Mouse (Mus musculus): Measurements from ENCODE around the gene Otog. TPM values are rescaled to one million over a fixed set of nuclear protein-coding genes. Genes with fewer than 3 reads are reported as not detected.

Otog gene
- under 1 TPM; 0.07 to 0.10 TPM for total RNA-seq (2021)

- intact Hi-C loops (cut with DNase I), result no loop called here
- no peak for DNase-seq (ENCODE audit: low spot score in 2 of 2)
Measured at GRCm38 (mm10) chr7:46240696-46241095, at the start of gene Otog. TSS of gene Otog (plus strand) at chr7:46240987.

DNA sequence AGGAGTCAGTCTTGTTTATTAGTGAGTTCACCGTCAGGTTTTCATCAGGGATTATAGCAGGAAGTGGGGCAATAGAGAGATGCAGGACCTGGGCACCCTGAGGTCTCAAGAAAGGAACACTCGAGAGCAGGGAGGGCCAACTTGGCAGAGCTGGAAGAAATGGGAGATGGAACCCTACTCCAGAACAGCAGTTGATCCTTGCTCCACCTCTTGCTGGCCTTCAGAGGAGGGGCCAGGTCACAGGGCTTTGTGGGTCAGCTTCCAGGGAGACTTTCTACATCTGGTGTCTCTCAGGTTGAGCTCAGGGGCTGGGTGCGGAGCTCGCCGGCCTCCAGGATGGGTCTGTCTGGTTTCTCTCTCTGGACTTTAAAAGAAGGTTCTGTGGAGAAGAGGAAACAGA lies 45.4 kb upstream of the Otog start:
- intact Hi-C loops (cut with DNase I), result no loop called here
- DNase-seq (ENCODE audit: low spot score in 2 of 2), result no peak

GRCm38 (mm10) chr7:46200021-46200420 lies 40.8 kb upstream of the Otog start:
- intact Hi-C loops (cut with DNase I), result no loop called here
- DNase-seq (ENCODE audit: low spot score in 2 of 2), result no peak

- no peak for DNase-seq (ENCODE audit: low spot score in 2 of 2)
- intact Hi-C loops (cut with DNase I), result no loop called here
Measured at GRCm38 (mm10) chr7:46201649-46202048, 39.1 kb upstream of the Otog start.

DNA sequence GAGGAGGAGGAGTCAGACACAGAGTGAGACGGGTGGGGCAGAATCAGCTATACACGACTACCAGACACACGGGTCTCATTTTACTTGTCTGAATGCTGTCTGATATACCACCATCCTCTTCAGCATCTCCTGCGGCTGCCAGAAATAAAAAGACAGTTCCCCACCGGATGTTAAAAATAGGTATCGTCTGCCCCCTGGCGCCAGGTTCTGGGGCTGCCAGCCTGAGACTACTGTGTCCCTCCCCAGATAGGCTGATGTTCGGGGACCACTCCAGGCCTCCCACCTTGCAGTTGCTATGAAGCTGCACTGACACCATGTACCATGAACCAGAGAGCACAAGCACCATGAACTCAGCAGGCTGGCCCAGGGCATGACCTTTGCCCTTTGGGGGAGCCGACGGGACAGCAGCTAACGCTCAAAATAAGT lies 36.7 kb upstream of the Otog start:
- peak; percentile 29 to 41 for DNase-seq (ENCODE audit: low spot score in 2 of 2)

GRCm38 (mm10) chr7:46204775-46205174 lies 36.0 kb upstream of the Otog start:
- intact Hi-C loops (cut with DNase I), result loop anchor here (1.0 kb wide), 1 partner anchor 108 kb away; no protein-coding TSS in a partner anchor
- DNase-seq (ENCODE audit: low spot score in 2 of 2), result no peak

More for the DNA sequence above, 36.7 kb upstream of the Otog start:
- intact Hi-C loops (cut with DNase I), result loop anchor here (1.0 kb wide), 1 partner anchor 108 kb away; no protein-coding TSS in a partner anchor

GRCm38 (mm10) chr7:46208131-46208530 lies 32.7 kb upstream of the Otog start:
- no peak for DNase-seq (ENCODE audit: low spot score in 2 of 2)
- intact Hi-C loops (cut with DNase I), result no loop called here

- no peak for DNase-seq (ENCODE audit: low spot score in 2 of 2)
- intact Hi-C loops (cut with DNase I), result no loop called here
Measured at GRCm38 (mm10) chr7:46210276-46210675, 30.5 kb upstream of the Otog start.

DNA sequence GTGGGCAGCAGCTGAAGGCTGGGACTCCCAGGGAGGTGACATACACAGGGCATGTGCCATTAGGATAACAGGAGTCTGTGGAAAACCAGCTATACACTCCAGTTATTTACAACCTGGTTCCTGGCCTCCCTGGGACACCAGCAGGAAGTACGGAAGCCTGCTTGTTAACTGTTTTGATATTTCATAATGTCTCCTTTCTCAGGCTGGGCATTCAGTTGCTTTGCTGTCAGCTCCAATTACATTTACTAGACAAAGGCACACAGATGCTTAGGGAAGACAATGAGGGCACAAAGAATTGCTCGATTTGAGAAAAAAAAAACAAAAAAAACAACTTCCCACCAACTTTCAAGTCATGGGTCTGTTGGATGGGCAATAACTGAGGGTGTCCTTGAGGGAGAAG lies 24.3 kb upstream of the Otog start:
- DNase-seq (ENCODE audit: low spot score in 2 of 2), result no peak
- intact Hi-C loops (cut with DNase I), result no loop called here

GRCm38 (mm10) chr7:46218415-46218814 lies 22.4 kb upstream of the Otog start:
- DNase-seq (ENCODE audit: low spot score in 2 of 2), result no peak
- intact Hi-C loops (cut with DNase I), result no loop called here

DNA sequence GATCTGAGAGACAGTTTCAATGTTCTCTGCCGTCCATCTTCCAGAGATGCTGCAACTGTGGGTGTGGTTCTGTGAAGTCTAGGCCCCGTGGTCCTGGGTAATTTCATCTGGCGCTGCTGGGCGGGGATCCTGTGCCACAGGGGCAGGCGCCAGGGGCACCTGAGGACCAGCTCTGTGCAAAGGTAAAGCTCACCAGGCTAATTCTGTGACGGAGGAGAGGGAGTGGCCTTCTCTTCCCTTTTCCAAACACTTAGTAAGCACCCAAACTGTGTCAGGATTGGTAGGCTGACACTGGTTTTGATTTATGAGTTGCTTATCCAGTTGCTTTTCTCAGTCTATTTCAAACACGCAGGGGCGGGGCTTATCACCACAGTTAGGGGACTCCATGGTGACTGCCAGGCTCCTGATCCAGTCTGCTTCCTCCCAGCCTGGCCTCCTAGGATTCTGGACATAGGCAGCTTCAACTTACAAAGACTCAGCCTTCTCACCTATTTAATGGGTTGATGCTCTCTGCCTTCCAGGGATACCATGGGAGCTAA lies 20.1 kb upstream of the Otog start:
- intact Hi-C loops (cut with DNase I), result no loop called here
- DNase-seq (ENCODE audit: low spot score in 2 of 2), result no peak

GRCm38 (mm10) chr7:46226253-46226652 lies 14.5 kb upstream of the Otog start:
- peak; percentile 40 to 54 for DNase-seq (ENCODE audit: low spot score in 2 of 2)
- intact Hi-C loops (cut with DNase I), result loop anchor here (2.0 kb wide), 1 partner anchor 131 kb away; no protein-coding TSS in a partner anchor

DNA sequence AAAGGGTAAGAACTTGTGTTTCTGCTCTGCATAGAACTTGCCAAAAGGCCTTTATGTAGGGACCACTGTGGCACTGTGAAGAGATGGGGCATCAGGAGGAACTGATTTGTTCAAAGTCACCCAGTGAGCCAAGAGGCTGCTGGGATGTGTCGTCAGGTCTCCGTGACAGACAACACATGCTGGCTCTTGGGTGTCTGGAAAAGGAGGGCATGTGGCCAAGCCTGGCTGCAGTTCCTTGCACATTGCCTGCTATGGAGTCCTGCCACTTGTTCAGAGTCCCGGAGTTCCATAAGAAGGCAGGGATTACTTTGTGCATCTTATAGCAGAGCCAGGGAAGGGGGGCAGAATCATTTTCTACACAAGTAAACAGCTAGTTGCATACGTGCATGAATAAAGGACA lies 13.9 kb upstream of the Otog start:
- DNase-seq (ENCODE audit: low spot score in 2 of 2), result peak in 1 of 2 experiments; percentile 22
- intact Hi-C loops (cut with DNase I), result loop anchor here (2.0 kb wide), 1 partner anchor 132 kb away; no protein-coding TSS in a partner anchor

- no peak for DNase-seq (ENCODE audit: low spot score in 2 of 2)
- intact Hi-C loops (cut with DNase I), result no loop called here
Measured at GRCm38 (mm10) chr7:46235948-46236347, 4.8 kb upstream of the Otog start.

- intact Hi-C loops (cut with DNase I), result no loop called here
- DNase-seq (ENCODE audit: low spot score in 2 of 2), result no peak
Measured at GRCm38 (mm10) chr7:46236363-46236762, 4.4 kb upstream of the Otog start.

GRCm38 (mm10) chr7:46237192-46237591 lies 3.6 kb upstream of the Otog start:
- intact Hi-C loops (cut with DNase I), result no loop called here
- DNase-seq (ENCODE audit: low spot score in 2 of 2), result no peak

DNA sequence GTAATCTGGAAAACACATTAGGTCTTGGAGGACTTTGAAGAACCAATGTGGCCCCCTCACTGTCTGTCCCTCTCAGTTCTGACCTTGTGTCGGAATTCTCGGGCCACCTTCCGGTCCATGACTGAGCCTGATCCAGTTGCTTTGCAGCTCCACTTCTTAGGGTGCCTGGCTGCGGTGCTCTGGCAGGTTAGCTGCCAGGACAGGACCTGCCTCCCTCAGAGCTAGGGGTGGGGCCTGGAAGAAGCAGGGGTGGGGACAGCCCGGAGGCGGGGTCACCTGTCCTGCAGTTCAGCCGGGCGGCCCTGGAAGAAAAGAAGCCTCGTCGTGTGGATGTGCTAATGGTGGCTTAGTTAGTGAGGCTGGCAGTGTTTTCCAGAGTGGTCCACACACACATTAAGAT lies 2.4 kb upstream of the Otog start, which contains the start of gene Ush1c:
Gene Ush1c (minus strand): TSS at position 158 of the 400 bp plus-strand sequence.
- no peak for DNase-seq (ENCODE audit: low spot score in 2 of 2)

DNA sequence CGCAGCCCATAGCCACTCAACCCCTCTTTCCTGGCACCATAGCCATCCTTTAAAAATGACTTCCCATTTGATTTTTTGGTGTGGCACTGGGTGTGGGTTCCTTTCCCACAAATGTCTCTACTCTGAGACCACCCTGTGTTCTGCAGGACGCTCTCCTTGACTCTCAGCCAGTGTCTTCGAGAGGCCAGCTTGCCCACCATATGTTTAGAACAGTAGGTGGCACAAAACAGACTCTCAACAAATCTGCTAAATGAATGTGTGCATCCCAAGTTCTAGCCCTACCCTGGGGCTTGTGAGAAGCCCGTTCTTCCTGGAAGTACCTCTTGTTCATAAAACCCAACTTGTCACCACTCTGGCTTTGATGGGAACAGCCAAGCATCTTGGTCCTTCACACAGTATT lies 696 bp upstream of the Otog start:
- intact Hi-C loops (cut with DNase I), result no loop called here
- no peak for DNase-seq (ENCODE audit: low spot score in 2 of 2)

More for the DNA sequence above, 2.4 kb upstream of the Otog start, which contains the start of gene Ush1c:
- intact Hi-C loops (cut with DNase I), result no loop called here

- DNase-seq (ENCODE audit: low spot score in 2 of 2), result no peak
- intact Hi-C loops (cut with DNase I), result no loop called here
Measured at GRCm38 (mm10) chr7:46246876-46247275, 6.1 kb downstream of the Otog start.

GRCm38 (mm10) chr7:46247606-46248005 lies 6.8 kb downstream of the Otog start:
- no peak for DNase-seq (ENCODE audit: low spot score in 2 of 2)
- intact Hi-C loops (cut with DNase I), result no loop called here

- intact Hi-C loops (cut with DNase I), result no loop called here
- no peak for DNase-seq (ENCODE audit: low spot score in 2 of 2)
Measured at GRCm38 (mm10) chr7:46251841-46252240, 11.1 kb downstream of the Otog start.

GRCm38 (mm10) chr7:46276156-46276555 lies 35.4 kb downstream of the Otog start:
- intact Hi-C loops (cut with DNase I), result no loop called here

More at GRCm38 (mm10) chr7:46276156-46276555, 35.4 kb downstream of the Otog start:
- DNase-seq (ENCODE audit: low spot score in 2 of 2), result no peak

Data from left cerebral cortex, postnatal 36 days (tissue).